Mouse (Mus musculus) skeletal muscle tissue, postnatal 0 days (tissue): ENCODE measurements around the gene Fam149b. TPM values are rescaled to one million over a fixed set of nuclear protein-coding genes. Genes with fewer than 3 reads are reported as not detected.

Experiments
- polyA plus RNA-seq: library from polyadenylated mRNA; unstranded; fragments of >200 nt; fragmentation: Nextera tagmentation; extraction: Ambion mirVana; gene quantifications from 2 replicates; pipeline ENCODE4 v1.2.1, GENCODE M21; 2015

Fam149b gene
- polyA plus RNA-seq = 14.8 and 16.4 TPM in 2 replicates

DNA sequence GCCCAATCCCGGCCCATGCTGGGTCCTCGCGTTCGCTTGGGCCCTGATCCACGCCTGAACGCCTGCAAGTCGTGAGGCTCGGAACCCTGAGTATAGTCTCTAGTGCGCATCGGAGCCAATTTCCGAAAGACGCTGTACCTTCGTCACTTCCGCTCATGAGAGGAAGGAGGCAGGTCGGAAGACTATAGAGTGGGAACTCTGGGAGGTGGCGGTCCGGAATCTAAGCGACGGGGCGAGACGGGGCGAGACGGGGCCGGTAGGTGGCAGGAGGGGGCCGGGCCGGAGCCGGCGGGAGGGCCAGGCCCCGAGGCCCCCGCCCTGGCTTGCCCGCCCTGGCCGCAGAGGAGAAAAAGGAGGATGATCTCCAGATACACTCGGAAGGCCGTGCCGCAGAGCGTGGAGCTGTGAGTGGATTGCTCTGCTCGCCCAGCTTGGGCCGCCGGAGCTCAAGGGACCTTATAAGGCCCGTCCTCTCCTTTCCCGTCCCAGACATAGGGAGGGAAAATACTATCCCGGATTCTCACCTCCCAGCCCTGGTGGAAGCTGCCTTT, at the start of gene Fam149b, which contains the start of gene Ecd:
TSS of gene Fam149b (plus strand) at position 172 of the 551 bp plus-strand sequence.
TSS of gene Ecd (minus strand) at position 131 of the 551 bp plus-strand sequence.

DNA sequence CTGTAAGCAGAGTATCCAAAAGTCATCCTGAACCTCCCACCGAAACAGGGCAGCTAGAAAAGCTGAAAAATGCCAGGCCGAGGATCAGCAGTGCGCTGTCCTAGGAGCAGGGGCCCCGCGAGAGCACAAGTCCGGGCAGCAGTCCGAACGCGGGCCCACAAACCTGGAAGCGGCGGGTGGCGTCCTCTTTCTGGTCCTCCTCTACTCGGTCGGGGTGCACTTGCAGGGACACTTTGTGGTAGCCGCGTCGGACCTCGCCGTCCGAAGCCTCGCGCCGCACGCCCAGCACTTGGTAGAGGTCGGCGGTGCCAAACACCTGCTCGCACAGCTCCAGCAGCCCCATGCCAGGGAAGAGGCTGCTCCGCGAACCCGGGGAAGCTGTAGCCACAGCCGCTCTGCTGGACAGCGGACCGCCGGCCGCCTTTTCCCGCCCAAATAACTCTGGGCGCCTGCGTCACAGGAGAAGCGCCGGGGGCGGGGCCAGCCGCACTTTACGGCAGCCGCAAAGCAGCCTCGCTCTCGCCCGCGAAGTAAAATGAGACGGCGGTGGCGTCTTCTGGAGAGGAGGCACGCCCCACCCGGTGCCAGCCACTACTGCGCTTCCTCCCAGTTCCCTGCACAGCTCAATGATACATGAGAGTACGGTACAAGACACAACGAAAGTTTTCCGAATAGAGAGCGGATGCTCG, 40.6 kb downstream of the Fam149b start, which contains the start of gene Dnajc9:
TSS of gene Dnajc9 (minus strand) at position 470 of the 689 bp plus-strand sequence.

DNA sequence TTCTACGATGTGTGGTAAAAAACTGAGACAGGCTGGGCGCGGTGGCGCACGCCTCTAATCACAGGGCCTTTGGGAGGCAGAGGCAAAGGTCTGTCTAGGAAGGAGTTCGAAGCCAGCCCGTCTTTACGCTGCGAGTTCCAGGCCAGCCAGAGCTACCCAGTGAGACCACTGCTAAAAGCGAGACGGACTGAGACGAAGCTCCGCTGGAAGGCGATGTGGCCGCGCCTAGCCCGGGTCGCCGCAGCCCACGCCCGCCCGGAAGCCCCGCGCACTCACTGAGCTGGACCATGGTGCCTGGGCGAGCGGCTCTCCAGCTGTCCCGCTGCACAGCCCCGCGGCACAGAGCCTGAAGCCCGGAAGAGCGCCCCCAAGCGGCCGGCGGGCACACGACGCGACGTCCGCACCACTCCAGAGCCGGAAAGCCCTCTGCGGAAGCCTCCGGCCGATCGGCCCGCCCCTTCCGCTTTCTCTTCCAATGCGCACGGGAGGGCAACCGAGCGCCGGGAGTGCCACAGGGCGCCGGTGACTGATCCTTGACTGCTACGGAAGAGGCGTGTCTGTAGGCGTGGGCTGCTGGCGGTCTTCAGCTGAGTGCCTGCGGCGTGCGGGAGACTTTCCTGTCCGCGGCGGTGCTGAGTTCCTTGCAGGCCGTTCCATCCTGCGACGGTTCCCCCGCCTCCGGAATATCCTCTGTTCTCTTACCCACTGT, 45.4 kb downstream of the Fam149b start, which contains the start of gene Mrps16:
TSS of gene Mrps16 (minus strand) at position 430 of the 709 bp plus-strand sequence.

Other genes with a start within 250 kb of the Fam149b start
- gene Saysd1, start 209.6 kb upstream of the Fam149b start, polyA plus RNA-seq = 6.8 and 8.5 TPM in 2 replicates
- 1.0 and 1.5 TPM in 2 replicates for gene Kcnk5, start 166.4 kb upstream of the Fam149b start, polyA plus RNA-seq
- not detected in 2 replicates for gene Kcnk16, start 79.0 kb upstream of the Fam149b start, polyA plus RNA-seq
- gene Nudt13, start 53.5 kb upstream of the Fam149b start, polyA plus RNA-seq = 11.3 and 13.5 TPM in 2 replicates
- gene Ecd, start within 50 bp of the Fam149b start, polyA plus RNA-seq = 23.9 and 26.2 TPM in 2 replicates
- 35.8 and 42.1 TPM in 2 replicates for gene Dnajc9, start 40.7 kb downstream of the Fam149b start, polyA plus RNA-seq
- 77.4 and 86.8 TPM in 2 replicates for gene Mrps16, start 45.5 kb downstream of the Fam149b start, polyA plus RNA-seq
- 0.12 and 0.23 TPM in 2 replicates for gene Cfap70, start 104.1 kb downstream of the Fam149b start, polyA plus RNA-seq
- 26.2 and 30.5 TPM in 2 replicates for gene Anxa7, start 132.0 kb downstream of the Fam149b start, polyA plus RNA-seq
- 0.84 and 0.94 TPM in 2 replicates for gene Mss51, start 148.7 kb downstream of the Fam149b start, polyA plus RNA-seq
- gene Ppp3cb, start 198.4 kb downstream of the Fam149b start, polyA plus RNA-seq = 37.6 and 51.1 TPM in 2 replicates